Mouse (Mus musculus): ENCODE data around the gene Aipl1. TPM values are rescaled to one million over a fixed set of nuclear protein-coding genes. Genes with fewer than 3 reads are reported as not detected.
A peak's percentile ranks its signal among the peaks of the same experiment; 100 is the strongest.

Gene Aipl1
- polyA plus RNA-seq, 1 experiment = 1.3 TPM

GRCm38 (mm10) chr11:72049171-72049759, 12.0 kb upstream of the Aipl1 start:
- no peaks in the 10 kb centered on the region for H3K4me1 ChIP-seq (ENCODE audit: control insufficient read depth, insufficient read depth, low read length)
- TF ChIP-seq CTCF (IDR thresholded peaks at IDR 0.05; ENCODE audit: low read depth, low read length) (no peak), EP300 (IDR thresholded peaks at IDR 0.05; ENCODE audit: insufficient read depth, low read depth, low read length) (no peak), POLR2A (IDR thresholded peaks at IDR 0.05; ENCODE audit: insufficient read depth, low read length) (no peak)

GRCm38 (mm10) chr11:72048730-72049129, 11.4 kb upstream of the Aipl1 start:
- TF ChIP-seq CTCF (IDR thresholded peaks at IDR 0.05; ENCODE audit: low read depth, low read length) = no peak
- no peaks in the 10 kb centered on the region; the same call in 1 of the 2 replicates for H3K36me3 ChIP-seq (ENCODE audit: control insufficient read depth, insufficient read depth, low read length, poor library complexity, severe bottlenecking)
- H3K27me3 ChIP-seq (ENCODE audit: control insufficient read depth, insufficient read depth, low read length, poor library complexity, severe bottlenecking) = no peaks in the 10 kb centered on the region
- no peak overlapping the region for H3K27ac ChIP-seq (ENCODE audit: insufficient read depth, low read length)
- H3K9ac ChIP-seq (ENCODE audit: low read depth, poor library complexity, severe bottlenecking) = no peak overlapping the region
- no peaks in the 10 kb centered on the region for H3K9me3 ChIP-seq (replicated peaks; ENCODE audit: control insufficient read depth, insufficient read depth, low read length, poor library complexity, severe bottlenecking)
- H3K4me1 ChIP-seq (ENCODE audit: control insufficient read depth, insufficient read depth, low read length) = no peaks in the 10 kb centered on the region
- H3K4me3 ChIP-seq (ENCODE audit: low read depth, low read length) = no peak overlapping the region

More at GRCm38 (mm10) chr11:72049171-72049759, 12.0 kb upstream of the Aipl1 start:
- Histone ChIP-seq H3K9me3 (replicated peaks; ENCODE audit: control insufficient read depth, insufficient read depth, low read length, poor library complexity, severe bottlenecking) (no peaks in the 10 kb centered on the region), H3K36me3 (ENCODE audit: control insufficient read depth, insufficient read depth, low read length, poor library complexity, severe bottlenecking) (no peaks in the 10 kb centered on the region; the same call in 1 of the 2 replicates), H3K9ac (ENCODE audit: low read depth, poor library complexity, severe bottlenecking) (no peak overlapping the region), H3K4me3 (ENCODE audit: low read depth, low read length) (no peak overlapping the region), H3K27me3 (ENCODE audit: control insufficient read depth, insufficient read depth, low read length, poor library complexity, severe bottlenecking) (no peaks in the 10 kb centered on the region), H3K27ac (ENCODE audit: insufficient read depth, low read length) (no peak overlapping the region)

- no peak overlapping the region for H3K27ac ChIP-seq (ENCODE audit: insufficient read depth, low read length)
- TF ChIP-seq EP300 (IDR thresholded peaks at IDR 0.05; ENCODE audit: insufficient read depth, low read depth, low read length) (no peak), POLR2A (IDR thresholded peaks at IDR 0.05; ENCODE audit: insufficient read depth, low read length) (no peak), CTCF (IDR thresholded peaks at IDR 0.05; ENCODE audit: low read depth, low read length) (no peak)
- H3K27me3 ChIP-seq (ENCODE audit: control insufficient read depth, insufficient read depth, low read length, poor library complexity, severe bottlenecking) = no peaks in the 10 kb centered on the region
- H3K9ac ChIP-seq (ENCODE audit: low read depth, poor library complexity, severe bottlenecking) = no peak overlapping the region
- H3K4me1 ChIP-seq (ENCODE audit: control insufficient read depth, insufficient read depth, low read length) = peaks cover 3% of the 10 kb centered on the region
- no peak overlapping the region for H3K4me3 ChIP-seq (ENCODE audit: low read depth, low read length)
- H3K36me3 ChIP-seq (ENCODE audit: control insufficient read depth, insufficient read depth, low read length, poor library complexity, severe bottlenecking) = no peaks in the 10 kb centered on the region; the same call in 1 of the 2 replicates
- H3K9me3 ChIP-seq (replicated peaks; ENCODE audit: control insufficient read depth, insufficient read depth, low read length, poor library complexity, severe bottlenecking) = no peaks in the 10 kb centered on the region
These were observed 6.9 kb upstream of the Aipl1 start for GRCm38 (mm10) chr11:72044231-72044630.

- no peaks in the 10 kb centered on the region for H3K27me3 ChIP-seq (ENCODE audit: control insufficient read depth, insufficient read depth, low read length, poor library complexity, severe bottlenecking)
- H3K27ac ChIP-seq (ENCODE audit: insufficient read depth, low read length) = no peak overlapping the region
- peaks cover 3% of the 10 kb centered on the region for H3K4me1 ChIP-seq (ENCODE audit: control insufficient read depth, insufficient read depth, low read length)
- peak overlapping the region; percentile 95 for H3K4me3 ChIP-seq (ENCODE audit: low read depth, low read length)
- no peaks in the 10 kb centered on the region for H3K9me3 ChIP-seq (replicated peaks; ENCODE audit: control insufficient read depth, insufficient read depth, low read length, poor library complexity, severe bottlenecking)
- TF ChIP-seq POLR2A (IDR thresholded peaks at IDR 0.05; ENCODE audit: insufficient read depth, low read length) (no peak), CTCF (IDR thresholded peaks at IDR 0.05; ENCODE audit: low read depth, low read length) (no peak), EP300 (IDR thresholded peaks at IDR 0.05; ENCODE audit: insufficient read depth, low read depth, low read length) (no peak)
- peak overlapping the region; percentile 81 for H3K9ac ChIP-seq (ENCODE audit: low read depth, poor library complexity, severe bottlenecking)
- H3K36me3 ChIP-seq (ENCODE audit: control insufficient read depth, insufficient read depth, low read length, poor library complexity, severe bottlenecking) = no peaks in the 10 kb centered on the region; the same call in 1 of the 2 replicates
These were observed 5.3 kb upstream of the Aipl1 start for GRCm38 (mm10) chr11:72042631-72043030.

- H3K27ac ChIP-seq (ENCODE audit: insufficient read depth, low read length) = peak within 1 kb of the TSS; percentile 23; the same call in 1 of the 2 replicates
- no peaks in the 10 kb centered on the region; the same call in 1 of the 2 replicates for H3K36me3 ChIP-seq (ENCODE audit: control insufficient read depth, insufficient read depth, low read length, poor library complexity, severe bottlenecking)
- H3K27me3 ChIP-seq (ENCODE audit: control insufficient read depth, insufficient read depth, low read length, poor library complexity, severe bottlenecking) = no peaks in the 10 kb centered on the region
- H3K9me3 ChIP-seq (replicated peaks; ENCODE audit: control insufficient read depth, insufficient read depth, low read length, poor library complexity, severe bottlenecking) = no peaks in the 10 kb centered on the region
- peaks cover 3% of the 10 kb centered on the region for H3K4me1 ChIP-seq (ENCODE audit: control insufficient read depth, insufficient read depth, low read length)
- peak within 1 kb of the TSS; percentile 81 for H3K9ac ChIP-seq (ENCODE audit: low read depth, poor library complexity, severe bottlenecking)
- peak; percentile 56 for TF ChIP-seq POLR2A (IDR thresholded peaks at IDR 0.05; ENCODE audit: insufficient read depth, low read length)
- no peak for TF ChIP-seq EP300 (IDR thresholded peaks at IDR 0.05; ENCODE audit: insufficient read depth, low read depth, low read length)
- peak within 1 kb of the TSS; percentile 95 for H3K4me3 ChIP-seq (ENCODE audit: low read depth, low read length)
These were observed 4.7 kb upstream of the Aipl1 start, which contains the start of gene Pimreg for GRCm38 (mm10) chr11:72041768-72042607. Gene Pimreg, plus strand, starts transcription at chr11:72042032.

GRCm38 (mm10) chr11:72041290-72041767, 4.0 kb upstream of the Aipl1 start:
- H3K4me3 ChIP-seq (ENCODE audit: low read depth, low read length) = peak overlapping the region; percentile 89
- H3K9me3 ChIP-seq (replicated peaks; ENCODE audit: control insufficient read depth, insufficient read depth, low read length, poor library complexity, severe bottlenecking) = no peaks in the 10 kb centered on the region
- H3K9ac ChIP-seq (ENCODE audit: low read depth, poor library complexity, severe bottlenecking) = peak overlapping the region; percentile 46
- peaks cover 3% of the 10 kb centered on the region for H3K4me1 ChIP-seq (ENCODE audit: control insufficient read depth, insufficient read depth, low read length)
- TF ChIP-seq CTCF (IDR thresholded peaks at IDR 0.05; ENCODE audit: low read depth, low read length) (no peak), POLR2A (IDR thresholded peaks at IDR 0.05; ENCODE audit: insufficient read depth, low read length) (no peak), EP300 (IDR thresholded peaks at IDR 0.05; ENCODE audit: insufficient read depth, low read depth, low read length) (no peak)
- H3K27me3 ChIP-seq (ENCODE audit: control insufficient read depth, insufficient read depth, low read length, poor library complexity, severe bottlenecking) = no peaks in the 10 kb centered on the region
- H3K27ac ChIP-seq (ENCODE audit: insufficient read depth, low read length) = no peak overlapping the region
- no peaks in the 10 kb centered on the region; the same call in 1 of the 2 replicates for H3K36me3 ChIP-seq (ENCODE audit: control insufficient read depth, insufficient read depth, low read length, poor library complexity, severe bottlenecking)

Data from ES-Bruce4 (cell line).